Comparison of ENCODE assay signal across 7 mouse cellular contexts in the genomic region with DNA sequence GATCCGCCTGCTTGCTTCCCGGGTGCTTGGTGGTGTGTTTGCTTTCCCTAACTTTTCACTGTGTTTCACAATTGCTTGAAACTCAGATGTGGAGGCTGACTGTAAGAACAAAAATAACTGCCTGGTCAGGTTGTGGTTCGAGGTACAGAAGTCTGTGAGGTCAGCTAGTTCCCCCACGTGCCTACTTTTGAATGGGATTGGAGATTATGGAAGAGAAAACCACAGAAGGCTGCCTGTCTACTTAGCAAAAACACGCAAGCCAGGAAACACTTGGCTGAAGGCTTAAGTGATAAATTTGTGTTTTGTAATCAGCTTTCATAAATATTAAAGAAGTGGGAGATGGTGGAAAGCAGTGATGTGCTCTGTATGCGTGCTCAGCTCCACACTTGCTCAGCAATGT.
A peak's percentile ranks its signal among the peaks of the same experiment; 100 is the strongest.
DNase-seq lines count a peak whose midpoint lies in the region; ATAC-seq and TF ChIP-seq lines count a peak whose summit lies in the region.

No protein-coding gene starts in this region.

- no peak for DNase-seq in lung, adult 2 months
- no peak for DNase-seq in forebrain, embryonic 14.5 days (ENCODE audit: low spot score)
- DNase-seq in T-cell, adult 2 months (ENCODE audit: low spot score): no peak
- DNase-seq in gastrocnemius, postnatal 25 days: no peak

- no peaks in the 10 kb centered on the region for H3K27me3 ChIP-seq in lung, embryonic 16.5 days (ENCODE audit: control insufficient read depth, insufficient read depth, low read depth, low read length)
- no peaks in the 10 kb centered on the region for H3K27me3 ChIP-seq in forebrain, embryonic 14.5 days (replicated peaks; ENCODE audit: control insufficient read depth, insufficient read depth, low read length)
- H3K27me3 ChIP-seq in limb, embryonic 15.5 days: no peaks in the 10 kb centered on the region
- no peaks in the 10 kb centered on the region for H3K27me3 ChIP-seq in stomach, embryonic 15.5 days (replicated peaks)

- no peaks in the 10 kb centered on the region for H3K36me3 ChIP-seq in lung, embryonic 16.5 days (ENCODE audit: control insufficient read depth, insufficient read depth, low read length)
- peaks cover 19% of the 10 kb centered on the region for H3K36me3 ChIP-seq in forebrain, embryonic 14.5 days (ENCODE audit: control insufficient read depth, insufficient read depth, low read length)
- peaks cover 12% of the 10 kb centered on the region; the same call in 1 of the 2 replicates for H3K36me3 ChIP-seq in limb, embryonic 15.5 days
- no peaks in the 10 kb centered on the region for H3K36me3 ChIP-seq in stomach, embryonic 15.5 days

- peak overlapping the region; percentile 98 for H3K27ac ChIP-seq in lung, embryonic 16.5 days (ENCODE audit: low read length)
- H3K27ac ChIP-seq in forebrain, embryonic 14.5 days (ENCODE audit: low read depth, low read length): peak overlapping the region; percentile 29; the same call in 1 of the 2 replicates
- H3K27ac ChIP-seq in limb, embryonic 15.5 days: peak overlapping the region; percentile 61
- H3K27ac ChIP-seq in stomach, embryonic 15.5 days: peak overlapping the region; percentile 91

- ATAC-seq in lung, embryonic 16.5 days (ENCODE audit: low read depth): no peak
- no peak for ATAC-seq in forebrain, embryonic 14.5 days
- ATAC-seq in limb, embryonic 15.5 days (ENCODE audit: insufficient number of reproducible peaks, low FRiP score, low TSS enrichment, low read depth): no peak
- no peak for ATAC-seq in stomach, embryonic 15.5 days (ENCODE audit: insufficient read depth, low FRiP score, low read depth)

- 43% methylated on average over 6 of the region's 6 CpGs for WGBS in lung, embryonic 16.5 days
- 23% methylated on average over 6 of the region's 6 CpGs for WGBS in lung, adult 2 months
- WGBS in forebrain, embryonic 14.5 days: 72% methylated on average over 6 of the region's 6 CpGs
- WGBS in limb, embryonic 15.5 days: 65% methylated on average over 6 of the region's 6 CpGs
- WGBS in stomach, embryonic 15.5 days: 49% methylated on average over 6 of the region's 6 CpGs

- no peak for TF ChIP-seq POLR2A in lung, adult 2 months (IDR thresholded peaks at IDR 0.05; ENCODE audit: borderline replicate concordance, extremely low read depth, low read depth, low read length)

- no peak overlapping the region for H3K4me3 ChIP-seq in lung, embryonic 16.5 days (ENCODE audit: low read length)
- no peak overlapping the region for H3K4me3 ChIP-seq in lung, adult 2 months (replicated peaks; ENCODE audit: extremely low read depth, low read depth, low read length)
- H3K4me3 ChIP-seq in forebrain, embryonic 14.5 days (ENCODE audit: low read depth, low read length): no peak overlapping the region; the same call in 1 of the 2 replicates
- no peak overlapping the region for H3K4me3 ChIP-seq in limb, embryonic 15.5 days
- no peak overlapping the region for H3K4me3 ChIP-seq in stomach, embryonic 15.5 days (replicated peaks)

- no peak for TF ChIP-seq CTCF in lung, adult 2 months (IDR thresholded peaks at IDR 0.05; ENCODE audit: insufficient read depth, low read length)

- H3K4me2 ChIP-seq in lung, embryonic 16.5 days (ENCODE audit: low read depth, low read length): peak overlapping the region; percentile 40
- H3K4me2 ChIP-seq in forebrain, embryonic 14.5 days (ENCODE audit: low read length): peak overlapping the region; percentile 27
- peak overlapping the region; percentile 19; the same call in 1 of the 2 replicates for H3K4me2 ChIP-seq in limb, embryonic 15.5 days
- H3K4me2 ChIP-seq in stomach, embryonic 15.5 days: peak overlapping the region; percentile 31

- H3K9ac ChIP-seq in lung, embryonic 16.5 days (ENCODE audit: low read length): peak overlapping the region; percentile 55
- H3K9ac ChIP-seq in forebrain, embryonic 14.5 days (ENCODE audit: low read length): 0 out of 2 replicates have a peak overlapping the region, but pooled peaks have one; percentile 2
- H3K9ac ChIP-seq in limb, embryonic 15.5 days: no peak overlapping the region
- no peak overlapping the region for H3K9ac ChIP-seq in stomach, embryonic 15.5 days

- H3K4me1 ChIP-seq in lung, embryonic 16.5 days (replicated peaks; ENCODE audit: control insufficient read depth, insufficient read depth, low read length): peaks cover 69% of the 10 kb centered on the region
- H3K4me1 ChIP-seq in lung, adult 2 months (ENCODE audit: control insufficient read depth, insufficient read depth, low read length): peaks cover 67% of the 10 kb centered on the region
- peaks cover 16% of the 10 kb centered on the region for H3K4me1 ChIP-seq in forebrain, embryonic 14.5 days (ENCODE audit: control insufficient read depth, insufficient read depth, low read length)
- peaks cover 66% of the 10 kb centered on the region for H3K4me1 ChIP-seq in limb, embryonic 15.5 days
- peaks cover 49% of the 10 kb centered on the region for H3K4me1 ChIP-seq in stomach, embryonic 15.5 days

- H3K9me3 ChIP-seq in lung, embryonic 16.5 days (ENCODE audit: control insufficient read depth, low read length): no peaks in the 10 kb centered on the region
- H3K9me3 ChIP-seq in forebrain, embryonic 14.5 days (replicated peaks; ENCODE audit: control insufficient read depth, low read length): no peaks in the 10 kb centered on the region
- no peaks in the 10 kb centered on the region for H3K9me3 ChIP-seq in limb, embryonic 15.5 days
- H3K9me3 ChIP-seq in stomach, embryonic 15.5 days: no peaks in the 10 kb centered on the region

Comparison
In these comparisons a context has a peak if more than half of its experiments do, and no peak if none do; other contexts are left out.
1. H3K27ac ChIP-seq: peak in every context shown above with its lines; median percentile 98 in lung, embryonic 16.5 days; 91 in stomach, embryonic 15.5 days; 61 in limb, embryonic 15.5 days; 29 in forebrain, embryonic 14.5 days.
2. H3K9ac ChIP-seq: peak in lung, embryonic 16.5 days (single experiment) and forebrain, embryonic 14.5 days (single experiment); none in limb, embryonic 15.5 days (single experiment) and stomach, embryonic 15.5 days (single experiment).
3. Peak in every context shown above with its lines, with median percentiles within 50 percentile points of each other: H3K4me2 ChIP-seq.